Mouse (Mus musculus) forebrain, embryonic 12.5 days (tissue): Measurements from ENCODE around the gene Hoxa10. TPM values are rescaled to one million over a fixed set of nuclear protein-coding genes. Genes with fewer than 3 reads are reported as not detected.

Source experiments
- ATAC-seq: fragments of 200-750 bp; cut with Nextera tagmentation; 2 replicates; pipeline ENCODE4 v1.8.0; 2017; ENCODE audit warnings: moderate TSS enrichment; ENCODE audit not compliant: low FRiP score
- H3K27ac ChIP-seq: fragments of 300-500 bp; sonication (generic); 2 replicates; pipeline ENCODE4 v1.5.1; 2016; ENCODE audit warnings: mild to moderate bottlenecking
- H3K27me3 ChIP-seq: fragments of 300-500 bp; sonication (generic); 2 replicates; pipeline ENCODE4 v1.6.1; 2016; ENCODE audit warnings: mild to moderate bottlenecking
- H3K36me3 ChIP-seq: fragments of 300-500 bp; sonication (generic); replicated peaks from 2 replicates; pipeline ENCODE4 v1.6.1; 2016; ENCODE audit warnings: mild to moderate bottlenecking
- H3K4me1 ChIP-seq: fragments of 300-500 bp; sonication (generic); 2 replicates; pipeline ENCODE4 v1.6.1; 2016
- H3K4me2 ChIP-seq: fragments of 300-500 bp; sonication (generic); 2 replicates; pipeline ENCODE4 v1.6.1; 2016; ENCODE audit warnings: mild to moderate bottlenecking, moderate library complexity
- H3K4me3 ChIP-seq: fragments of 300-500 bp; sonication (generic); replicated peaks from 2 replicates; pipeline ENCODE4 v1.5.1; 2016; ENCODE audit warnings: mild to moderate bottlenecking
- H3K9ac ChIP-seq: fragments of 300-500 bp; sonication (generic); 2 replicates; pipeline ENCODE4 v1.6.1; 2016; ENCODE audit warnings: mild to moderate bottlenecking
- H3K9me3 ChIP-seq: fragments of 300-500 bp; sonication (generic); 2 replicates; pipeline ENCODE4 v1.6.1; 2016
- WGBS: fragments of 180-500 bp; shearing (Covaris S2); methylation state at CpG from one replicate; pipeline ENCODE4 v1.1.7; 2016; 5-methylcytosine and 5-hydroxymethylcytosine counted together
- polyA plus RNA-seq: library from polyadenylated mRNA; unstranded; fragments of >200 nt; fragmentation: Nextera tagmentation; extraction: Ambion mirVana; gene quantifications from 2 replicates; pipeline ENCODE4 v1.2.1, GENCODE M21; 2016

Hoxa10 gene
- polyA plus RNA-seq, 1 experiment from 2014 or later: not detected

DNA sequence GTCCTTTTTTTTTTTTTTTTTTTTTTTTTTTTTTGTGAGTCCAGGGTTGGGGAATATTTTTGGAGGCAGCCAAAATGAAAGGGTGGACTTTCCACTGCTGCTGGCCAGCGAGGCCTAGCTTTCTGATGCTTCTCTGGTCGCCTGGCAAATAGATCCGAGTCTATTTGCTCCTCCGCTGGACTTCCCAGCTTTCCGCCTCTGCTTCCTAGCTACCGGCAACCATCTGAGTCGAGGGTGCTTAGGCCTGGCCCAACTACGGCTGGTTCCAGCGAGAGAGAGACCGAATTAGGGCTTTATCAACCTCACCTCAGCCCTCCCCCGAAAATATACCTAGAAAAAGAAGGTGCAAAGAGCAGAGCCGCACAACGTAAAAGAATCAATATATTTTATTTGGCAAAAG, 17.9 kb downstream of the Hoxa10 start:
- H3K4me3 ChIP-seq: no peak overlapping the region
- H3K27me3 ChIP-seq: peaks cover 99% of the 10 kb centered on the region
- no peaks in the 10 kb centered on the region for H3K36me3 ChIP-seq
- H3K9me3 ChIP-seq: no peaks in the 10 kb centered on the region
- H3K9ac ChIP-seq: no peak overlapping the region
- no peak overlapping the region for H3K27ac ChIP-seq
- 9% methylated on average over 13 of the region's 13 CpGs for WGBS
- ATAC-seq: no peak
- peaks cover 7% of the 10 kb centered on the region; the same call in 1 of the 2 replicates for H3K4me1 ChIP-seq
- no peak overlapping the region for H3K4me2 ChIP-seq

GRCm38 (mm10) chr6:52221993-52222685, 18.5 kb downstream of the Hoxa10 start:
- peaks cover 11% of the 10 kb centered on the region for H3K4me1 ChIP-seq
- peak overlapping the region; percentile 61 for H3K4me2 ChIP-seq
- peaks cover 99% of the 10 kb centered on the region for H3K27me3 ChIP-seq
- 7% methylated on average over 21 of the region's 21 CpGs for WGBS
- H3K9ac ChIP-seq: no peak overlapping the region
- peak overlapping the region; percentile 39 for H3K4me3 ChIP-seq
- H3K36me3 ChIP-seq: no peaks in the 10 kb centered on the region
- peak; percentile 9; the same call in 1 of the 2 replicates for ATAC-seq
- H3K27ac ChIP-seq: no peak overlapping the region
- no peaks in the 10 kb centered on the region for H3K9me3 ChIP-seq

GRCm38 (mm10) chr6:52221337-52221992, 19.2 kb downstream of the Hoxa10 start, which contains the start of gene Hoxa7:
Gene Hoxa7, minus strand, starts transcription at chr6:52221854.
- ATAC-seq: peak; percentile 61
- Histone ChIP-seq H3K4me1 (peaks cover 16% of the 10 kb centered on the region), H3K27ac (no peak within 1 kb of the TSS), H3K36me3 (no peaks in the 10 kb centered on the region), H3K9ac (no peak within 1 kb of the TSS), H3K4me2 (peak within 1 kb of the TSS; percentile 61), H3K27me3 (peaks cover 99% of the 10 kb centered on the region), H3K9me3 (no peaks in the 10 kb centered on the region), H3K4me3 (peak within 1 kb of the TSS; percentile 39)
- under 1% methylated on average over 46 of the region's 46 CpGs for WGBS

- H3K9me3 ChIP-seq: no peaks in the 10 kb centered on the region
- peak overlapping the region; percentile 39 for H3K4me3 ChIP-seq
- H3K4me1 ChIP-seq: peaks cover 16% of the 10 kb centered on the region
- H3K36me3 ChIP-seq: no peaks in the 10 kb centered on the region
- H3K27ac ChIP-seq: no peak overlapping the region
- 6% methylated on average over 12 of the region's 12 CpGs for WGBS
- H3K4me2 ChIP-seq: peak overlapping the region; percentile 61
- H3K9ac ChIP-seq: no peak overlapping the region
- ATAC-seq: no peak
- peaks cover 99% of the 10 kb centered on the region for H3K27me3 ChIP-seq
These were observed 19.8 kb downstream of the Hoxa10 start for GRCm38 (mm10) chr6:52220865-52221310.

- 9% methylated on average over 32 of the region's 32 CpGs for WGBS
These were observed 20.4 kb downstream of the Hoxa10 start for GRCm38 (mm10) chr6:52220003-52220864.

DNA sequence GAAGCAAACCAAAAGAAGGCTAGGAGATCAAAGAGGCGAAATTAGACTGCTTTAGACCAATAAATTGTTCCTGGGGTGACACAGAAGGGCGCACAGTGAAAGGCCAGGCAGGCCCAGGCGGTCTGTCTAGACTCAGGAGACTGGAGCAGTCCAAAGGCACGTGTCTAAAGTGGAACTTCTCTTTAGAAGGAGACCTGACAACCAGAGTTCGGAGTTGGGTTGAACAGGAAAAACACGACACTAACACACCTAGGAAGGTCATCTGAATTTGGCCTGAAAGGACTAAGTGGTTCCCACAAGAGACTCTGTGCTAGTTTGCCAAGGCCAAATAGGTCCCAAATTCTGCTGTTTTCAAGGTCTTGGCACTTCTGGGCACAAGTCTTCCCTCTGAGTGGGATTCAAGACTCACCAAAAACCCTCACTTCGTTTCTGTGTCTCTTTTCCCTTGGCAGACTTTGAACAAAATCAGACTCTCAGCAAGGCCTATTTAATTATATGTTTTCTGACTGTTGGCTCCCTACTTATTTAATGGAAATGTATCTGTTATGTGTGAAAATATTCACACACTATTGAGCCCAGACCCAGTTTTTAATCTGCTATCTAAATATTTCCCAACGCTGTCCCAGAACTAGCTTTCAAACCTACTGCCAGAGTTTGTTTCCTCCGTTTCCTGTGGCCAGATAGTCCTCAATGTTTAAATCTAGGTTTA, 21.3 kb downstream of the Hoxa10 start:
- 18% methylated on average over 9 of the region's 9 CpGs for WGBS
- no peak overlapping the region for H3K27ac ChIP-seq

More at GRCm38 (mm10) chr6:52220003-52220864, 20.4 kb downstream of the Hoxa10 start:
- no peak overlapping the region for H3K4me2 ChIP-seq
- H3K27me3 ChIP-seq: peaks cover 99% of the 10 kb centered on the region
- H3K9me3 ChIP-seq: no peaks in the 10 kb centered on the region
- H3K36me3 ChIP-seq: no peaks in the 10 kb centered on the region
- H3K4me3 ChIP-seq: no peak overlapping the region
- ATAC-seq: no peak
- H3K9ac ChIP-seq: no peak overlapping the region
- peaks cover 16% of the 10 kb centered on the region for H3K4me1 ChIP-seq
- H3K27ac ChIP-seq: no peak overlapping the region

DNA sequence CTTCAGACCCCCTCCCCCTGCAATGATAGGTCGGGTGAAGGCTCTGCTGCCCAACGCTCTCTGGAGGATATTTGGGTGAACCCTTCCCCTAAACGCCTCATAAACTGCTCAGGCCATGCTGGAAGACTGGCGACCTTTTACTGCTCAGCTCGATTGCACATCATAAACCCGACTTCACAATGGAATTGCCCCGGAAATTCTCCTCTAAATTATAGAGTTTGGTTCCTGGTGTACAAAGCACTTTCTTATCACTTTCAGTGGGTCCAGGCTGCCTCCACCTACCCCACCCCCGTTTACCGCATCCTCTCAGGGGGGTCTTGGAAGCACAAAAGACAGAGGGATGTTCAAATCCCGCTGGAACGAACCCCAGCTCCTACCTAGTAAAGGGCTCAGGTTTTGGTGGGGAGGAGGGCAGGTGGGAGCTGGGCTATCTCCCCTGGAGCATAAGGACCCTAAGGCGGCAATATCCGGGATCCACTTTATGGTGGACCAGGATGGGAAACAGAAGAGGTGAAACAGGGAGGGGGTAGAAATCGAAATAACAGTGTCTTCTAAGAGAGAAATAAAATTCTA, 21.9 kb downstream of the Hoxa10 start:
- no peak overlapping the region for H3K9ac ChIP-seq
- no peak for ATAC-seq
- H3K4me3 ChIP-seq: no peak overlapping the region
- H3K27me3 ChIP-seq: peaks cover 99% of the 10 kb centered on the region
- no peak overlapping the region for H3K4me2 ChIP-seq
- H3K27ac ChIP-seq: no peak overlapping the region
- H3K36me3 ChIP-seq: no peaks in the 10 kb centered on the region
- H3K9me3 ChIP-seq: no peaks in the 10 kb centered on the region
- 8% methylated on average over 14 of the region's 14 CpGs for WGBS
- H3K4me1 ChIP-seq: peaks cover 16% of the 10 kb centered on the region

More for the DNA sequence above, 21.3 kb downstream of the Hoxa10 start:
- no peak overlapping the region for H3K4me2 ChIP-seq
- H3K4me3 ChIP-seq: no peak overlapping the region
- H3K9ac ChIP-seq: no peak overlapping the region
- H3K27me3 ChIP-seq: peaks cover 99% of the 10 kb centered on the region
- H3K9me3 ChIP-seq: no peaks in the 10 kb centered on the region
- no peaks in the 10 kb centered on the region for H3K36me3 ChIP-seq
- peaks cover 16% of the 10 kb centered on the region for H3K4me1 ChIP-seq
- no peak for ATAC-seq

DNA sequence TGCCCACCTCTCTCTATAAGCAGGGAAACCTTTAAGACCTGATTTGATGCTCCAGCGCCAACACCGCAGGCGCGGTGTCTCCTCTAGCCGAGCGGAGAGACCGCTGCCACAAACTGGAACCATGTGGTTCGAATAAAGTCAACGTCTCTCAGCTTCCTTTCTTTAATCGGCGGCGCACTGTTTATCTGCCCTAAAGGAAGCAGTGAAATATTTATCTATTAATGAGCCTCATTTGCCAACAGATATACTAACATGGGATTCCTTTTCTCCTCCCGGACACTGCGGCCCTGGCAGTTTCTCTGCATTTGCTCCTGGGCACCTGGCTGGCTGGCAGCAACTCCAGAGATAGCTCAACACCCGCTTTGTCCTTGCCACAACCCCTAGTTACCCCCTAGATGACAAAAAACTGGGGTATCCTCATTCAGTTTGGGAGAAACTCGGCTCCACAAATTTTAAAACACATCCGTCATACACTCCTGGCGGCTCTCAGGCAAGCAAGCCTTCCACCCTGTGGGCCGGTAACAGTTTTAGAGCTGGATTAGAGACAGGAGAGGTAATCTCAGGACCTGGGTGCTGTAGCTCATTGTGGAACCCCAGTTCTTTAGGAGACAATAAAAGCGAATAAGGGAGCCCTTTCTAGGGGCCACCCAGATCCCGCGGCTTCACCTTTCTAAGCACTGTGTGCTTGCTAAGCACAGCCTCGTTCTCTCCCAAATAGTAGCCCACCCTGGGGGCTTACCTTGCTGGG, 22.6 kb downstream of the Hoxa10 start:
- H3K9ac ChIP-seq: no peak overlapping the region
- no peak overlapping the region for H3K4me3 ChIP-seq
- no peak overlapping the region; the same call in 1 of the 2 replicates for H3K4me2 ChIP-seq

GRCm38 (mm10) chr6:52217459-52217768, 23.2 kb downstream of the Hoxa10 start:
- ATAC-seq: no peak
- WGBS: under 1% methylated on average over 25 of the region's 25 CpGs

More for the DNA sequence above, 22.6 kb downstream of the Hoxa10 start:
- no peak overlapping the region for H3K27ac ChIP-seq
- no peaks in the 10 kb centered on the region for H3K36me3 ChIP-seq
- ATAC-seq: no peak
- peaks cover 100% of the 10 kb centered on the region for H3K27me3 ChIP-seq
- H3K4me1 ChIP-seq: peaks cover 16% of the 10 kb centered on the region
- no peaks in the 10 kb centered on the region for H3K9me3 ChIP-seq
- 4% methylated on average over 23 of the region's 23 CpGs for WGBS

DNA sequence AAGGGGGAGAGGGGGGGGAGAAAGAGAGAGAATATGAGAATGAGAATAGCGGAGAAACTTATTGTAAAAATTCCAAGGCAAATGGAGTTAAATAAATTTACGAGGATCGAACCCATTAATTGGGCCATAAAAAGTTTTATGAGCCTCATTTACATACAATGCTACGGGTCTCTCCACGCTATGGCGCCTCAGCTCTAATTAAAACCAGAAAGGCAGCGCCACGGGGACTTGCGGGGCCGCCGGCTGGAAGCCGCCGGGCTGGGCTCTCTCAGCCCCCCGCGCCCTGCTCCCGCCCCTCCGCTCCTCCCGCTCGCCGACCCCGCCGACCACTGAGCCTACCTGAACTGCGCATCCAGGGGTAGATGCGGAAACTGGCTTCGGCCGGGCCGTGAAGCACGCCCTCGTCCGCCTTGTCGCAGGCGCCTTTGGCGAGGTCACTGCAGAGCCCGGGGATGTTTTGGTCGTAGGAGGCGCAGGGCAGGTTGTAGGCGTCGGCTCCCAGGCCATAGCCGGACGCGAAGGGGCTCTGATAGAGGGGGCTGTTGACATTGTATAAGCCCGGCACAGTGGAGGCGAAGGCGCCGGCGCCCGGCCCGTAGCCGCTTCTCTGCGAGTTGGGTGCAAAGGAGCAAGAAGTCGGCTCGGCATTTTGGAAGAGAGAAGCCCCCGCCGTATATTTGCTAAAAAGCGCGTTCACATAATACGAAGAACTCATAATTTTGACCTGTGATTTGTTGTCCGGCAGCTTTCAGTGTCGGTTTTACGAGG, 23.8 kb downstream of the Hoxa10 start:
- Histone ChIP-seq H3K27ac (no peak overlapping the region), H3K4me3 (peak overlapping the region; percentile 33), H3K9ac (no peak overlapping the region), H3K9me3 (no peaks in the 10 kb centered on the region), H3K4me2 (peak overlapping the region; percentile 45), H3K4me1 (peaks cover 16% of the 10 kb centered on the region), H3K27me3 (peaks cover 100% of the 10 kb centered on the region), H3K36me3 (no peaks in the 10 kb centered on the region)
- no peak for ATAC-seq
- WGBS: 2% methylated on average over 60 of the region's 60 CpGs

More at GRCm38 (mm10) chr6:52217459-52217768, 23.2 kb downstream of the Hoxa10 start:
- no peak overlapping the region for H3K9ac ChIP-seq
- no peaks in the 10 kb centered on the region for H3K36me3 ChIP-seq
- no peak overlapping the region for H3K27ac ChIP-seq
- H3K9me3 ChIP-seq: no peaks in the 10 kb centered on the region
- peak overlapping the region; percentile 45 for H3K4me2 ChIP-seq
- H3K27me3 ChIP-seq: peaks cover 100% of the 10 kb centered on the region
- H3K4me1 ChIP-seq: peaks cover 16% of the 10 kb centered on the region
- peak overlapping the region; percentile 33 for H3K4me3 ChIP-seq
